Mouse (Mus musculus) right cerebral cortex, postnatal 25 days (tissue): ENCODE data around the gene Ddx52.

Experiments
- DNase-seq: peaks from one replicate; pipeline ENCODE4 v3.0.0; 2022

The Ddx52 gene

DNA sequence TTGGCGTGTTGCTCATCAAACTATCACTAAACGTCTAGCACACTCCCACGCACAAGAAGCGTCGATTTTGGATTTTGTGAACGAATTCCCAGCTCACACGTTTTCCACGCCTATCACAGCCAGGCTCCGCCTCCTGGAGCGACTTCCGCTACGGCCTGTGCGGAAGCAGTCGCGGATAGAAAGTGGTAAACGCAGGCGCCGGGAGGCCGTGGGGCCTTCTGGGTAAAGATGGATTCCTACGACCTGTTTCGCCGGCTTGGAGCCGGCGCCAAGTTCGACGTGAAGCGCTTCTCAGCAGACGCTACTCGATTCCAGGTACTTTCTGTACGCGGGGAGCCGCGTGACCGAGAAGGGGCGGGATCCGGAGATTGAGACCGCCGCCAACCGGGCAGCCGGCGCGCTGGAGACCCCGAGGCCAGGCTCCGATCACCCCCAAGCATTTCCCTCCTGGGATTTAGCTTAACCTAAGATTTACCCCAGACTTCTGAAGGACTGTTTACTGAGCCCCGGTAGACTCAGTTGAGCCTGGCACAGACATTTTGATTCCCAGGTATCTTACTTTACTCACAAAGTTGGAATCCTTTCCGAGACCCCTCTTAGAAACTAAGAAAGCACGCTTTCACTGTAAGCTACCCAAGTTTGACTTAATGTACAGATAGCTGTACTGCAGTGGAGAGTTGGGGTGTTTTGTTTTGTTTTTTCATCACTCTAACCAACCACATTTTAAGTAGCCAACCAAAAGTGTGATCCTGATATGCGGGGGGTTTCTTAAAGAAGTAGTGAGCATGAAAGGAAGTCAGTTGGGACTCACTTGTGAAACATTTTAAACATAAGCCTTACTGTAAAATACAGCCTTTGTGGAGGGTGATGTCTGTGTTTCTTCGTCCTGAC is at the start of gene Ddx52:
Ddx52 (plus strand) TSS at position 113 of the 891 bp plus-strand sequence.
- peak; percentile 89 for DNase-seq

DNA sequence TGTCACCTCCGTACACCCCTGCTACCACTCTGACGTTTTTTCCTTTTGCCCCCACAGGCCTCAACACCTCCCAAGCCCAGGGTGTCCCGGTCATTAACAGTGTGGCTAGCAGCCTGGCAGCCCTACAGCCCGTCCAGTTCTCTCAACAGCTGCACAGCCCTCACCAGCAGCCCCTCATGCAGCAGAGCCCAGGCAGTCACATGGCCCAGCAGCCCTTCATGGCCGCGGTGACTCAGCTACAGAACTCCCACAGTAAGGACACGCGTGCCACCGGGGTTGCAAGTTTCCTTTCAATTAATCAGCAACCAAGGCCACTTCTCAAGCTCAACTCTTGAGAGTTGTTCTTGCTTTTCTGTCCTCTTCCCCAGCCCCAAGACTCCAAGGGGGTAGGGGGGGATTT is 48.5 kb upstream of the Ddx52 start:
- no peak for DNase-seq

DNA sequence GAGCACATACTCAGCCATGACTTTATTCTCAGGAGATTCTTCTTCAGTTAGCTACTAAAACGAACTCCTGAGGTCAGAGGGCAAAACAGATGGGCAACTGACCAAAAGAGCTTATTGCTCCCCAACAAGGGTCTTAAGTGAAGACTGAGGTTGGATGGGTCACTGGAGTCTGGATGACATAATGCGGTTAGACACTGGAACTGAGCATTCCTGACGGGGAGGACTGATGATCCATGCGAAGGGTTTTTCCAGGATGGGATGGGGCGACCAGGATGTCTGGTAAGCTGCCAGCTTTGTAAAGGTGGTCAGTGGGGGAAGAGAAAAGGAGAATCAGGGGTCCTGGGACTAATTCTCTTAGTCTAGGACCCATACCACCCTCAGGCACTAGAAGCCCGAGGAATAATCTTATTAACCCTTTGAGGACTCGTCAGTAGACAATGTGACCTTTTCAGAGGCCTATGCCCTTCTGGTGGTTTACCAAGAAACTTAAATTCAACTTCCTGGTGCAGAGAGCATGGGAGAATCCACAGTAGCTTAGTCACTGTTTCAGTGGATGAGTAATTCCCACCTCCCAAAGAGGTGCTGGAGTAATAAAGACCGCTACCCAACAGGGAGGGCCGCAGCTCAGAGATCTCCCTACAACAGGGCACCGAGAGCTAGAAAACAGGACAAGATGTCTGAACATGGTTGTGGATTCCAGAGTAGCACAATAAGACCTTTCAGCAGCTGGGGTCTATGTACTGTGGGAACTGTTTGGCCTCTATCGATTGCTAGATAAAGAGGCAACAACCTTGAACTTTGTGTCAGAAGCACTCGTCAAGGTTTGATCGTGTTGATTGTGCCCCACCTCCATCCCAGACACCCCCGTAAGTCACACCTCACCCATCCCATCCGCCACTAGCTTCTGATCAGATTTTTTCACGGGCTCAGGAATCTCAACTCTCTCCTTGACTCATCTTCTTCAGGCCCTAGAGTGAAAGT is 45.1 kb upstream of the Ddx52 start:
- DNase-seq, result no peak

DNA sequence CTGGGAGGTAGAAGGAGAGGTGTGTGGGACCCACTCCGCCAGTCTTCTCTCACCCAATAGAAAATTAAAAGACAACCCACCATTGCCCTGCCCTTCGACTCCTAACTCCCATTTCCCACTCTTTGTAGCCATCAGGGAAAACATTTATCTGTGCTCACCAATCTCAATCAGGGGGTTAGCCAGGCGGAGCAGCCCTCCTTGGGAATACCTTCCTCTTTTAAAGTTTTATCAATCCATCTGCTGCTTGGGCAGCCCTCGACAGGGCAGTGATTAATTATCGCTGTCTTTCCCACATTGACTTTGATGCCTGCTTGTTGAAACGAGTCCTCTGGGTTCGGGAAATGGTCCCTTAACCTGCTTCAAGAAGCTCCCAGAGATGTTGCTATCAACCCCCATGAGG is 44.3 kb upstream of the Ddx52 start:
- DNase-seq, result no peak

DNA sequence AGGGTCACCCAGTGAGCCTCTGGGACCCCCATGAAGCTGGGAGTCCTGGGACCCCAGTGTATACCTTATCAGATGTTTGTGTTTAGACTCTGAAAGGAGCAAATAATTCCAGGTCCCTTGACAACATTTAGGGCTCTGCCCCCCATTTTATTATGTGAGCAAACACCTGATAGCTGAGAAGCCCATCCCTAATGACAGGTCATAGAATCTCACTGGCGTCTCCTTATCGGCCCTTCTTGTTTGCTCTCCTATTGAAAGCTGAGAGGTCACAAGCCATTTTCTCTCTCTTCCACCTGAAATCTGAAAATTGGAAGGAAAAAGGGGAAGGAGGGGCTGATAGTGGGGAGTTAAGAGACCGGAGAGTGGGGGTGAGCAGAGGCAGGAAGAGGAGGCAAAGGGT is 39.0 kb upstream of the Ddx52 start:
- DNase-seq, result no peak

DNA sequence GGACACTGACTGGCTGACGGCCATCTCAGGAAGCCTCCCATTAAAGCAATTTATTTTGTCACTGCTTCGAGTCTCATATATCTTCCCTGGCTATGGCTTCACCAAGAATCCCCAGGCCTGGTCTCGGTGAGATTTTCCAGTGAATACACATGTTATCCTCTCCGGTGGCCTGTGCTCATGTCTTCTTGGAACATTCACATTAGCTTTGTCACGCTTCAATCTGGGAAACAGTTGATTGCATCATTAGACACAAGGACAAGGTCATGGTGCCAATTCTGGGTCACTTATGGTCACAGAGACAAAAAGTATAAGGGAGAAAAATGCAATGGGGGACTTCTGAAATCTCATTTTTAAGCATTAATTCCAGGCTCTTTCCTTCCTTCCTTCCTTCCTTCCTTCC is 36.1 kb upstream of the Ddx52 start:
- DNase-seq, result no peak

DNA sequence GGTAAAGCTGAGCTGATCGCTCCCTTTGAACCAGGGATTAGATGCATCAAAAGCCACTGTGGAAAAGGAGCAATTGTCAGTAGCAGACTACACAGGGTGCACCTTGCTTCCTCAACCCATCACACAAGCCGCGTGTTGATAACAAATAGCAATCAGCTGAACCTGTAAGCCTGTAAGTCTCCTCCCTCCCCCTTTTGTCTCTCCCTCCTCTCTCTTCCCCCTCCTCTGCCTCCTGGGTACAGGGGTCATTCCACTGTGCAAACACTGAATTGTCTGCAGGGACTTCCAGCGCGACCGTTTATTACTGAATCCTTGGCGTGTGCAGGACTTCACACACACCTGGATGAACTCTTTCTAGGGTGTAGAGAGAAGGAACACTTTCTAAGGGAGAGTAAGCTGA is 33.5 kb upstream of the Ddx52 start:
- DNase-seq, result no peak

DNA sequence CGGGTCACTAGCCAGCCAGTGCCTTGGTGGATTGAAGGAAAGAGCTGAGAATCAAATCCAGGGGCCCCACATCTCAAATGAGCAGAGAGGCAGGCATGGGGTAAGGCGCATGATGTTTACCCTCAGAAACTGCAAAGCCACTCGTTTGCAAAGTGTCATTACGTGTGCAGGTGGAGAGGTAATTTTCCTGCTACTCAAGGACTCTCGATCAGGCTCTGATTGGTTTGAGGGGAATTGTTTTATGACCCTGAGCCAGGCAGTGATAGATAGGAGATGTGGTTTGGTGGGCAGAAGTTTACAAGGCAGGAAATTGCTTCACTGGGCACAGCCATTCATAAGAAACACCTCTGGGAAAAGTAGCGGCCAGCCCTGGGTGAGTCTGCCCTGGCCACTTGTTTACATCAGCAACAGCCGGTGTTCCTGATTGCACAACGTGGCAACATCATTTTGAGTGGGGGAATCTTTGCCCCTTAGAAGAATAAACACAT is 28.0 kb upstream of the Ddx52 start:
- DNase-seq, result no peak

DNA sequence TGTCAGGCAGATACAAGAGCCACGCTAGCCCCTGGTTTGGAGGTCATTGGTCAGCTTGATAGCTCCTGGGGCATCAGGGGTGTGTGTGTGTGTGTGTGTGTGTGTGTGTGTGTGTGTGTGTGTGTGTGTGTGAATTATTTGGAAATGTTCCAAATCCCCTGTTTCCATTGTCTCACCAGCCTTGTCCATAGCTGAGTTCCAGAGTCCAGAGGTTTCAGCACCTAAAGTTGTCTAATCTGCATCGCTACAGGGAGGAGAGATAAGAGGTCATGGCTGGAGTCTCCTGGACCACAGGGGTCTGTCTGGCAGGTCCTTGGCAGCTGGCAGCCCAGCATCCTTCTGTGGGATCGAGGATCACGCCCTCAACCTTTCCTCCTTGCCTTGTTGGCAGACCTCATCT is 27.4 kb upstream of the Ddx52 start:
- DNase-seq, result no peak

DNA sequence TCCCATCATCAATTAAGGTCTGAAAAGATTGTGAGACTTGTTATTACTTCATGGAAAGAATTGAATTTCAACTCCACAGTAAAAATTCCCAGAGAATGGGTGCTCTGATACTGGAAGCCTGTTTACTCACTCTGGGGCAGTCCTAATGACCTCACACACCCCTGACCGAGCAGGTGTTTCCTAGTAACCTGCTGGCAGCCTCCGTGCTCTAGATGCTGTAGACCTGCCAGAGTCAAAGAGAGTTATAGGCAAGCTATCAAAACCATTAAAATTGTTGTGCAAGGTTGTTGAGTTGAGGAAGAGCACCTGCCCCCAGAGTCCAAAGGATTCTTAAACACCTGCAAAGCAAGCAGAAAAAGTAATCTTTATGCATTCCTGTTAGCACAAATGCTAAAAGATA is 19.3 kb upstream of the Ddx52 start:
- DNase-seq, result no peak

DNA sequence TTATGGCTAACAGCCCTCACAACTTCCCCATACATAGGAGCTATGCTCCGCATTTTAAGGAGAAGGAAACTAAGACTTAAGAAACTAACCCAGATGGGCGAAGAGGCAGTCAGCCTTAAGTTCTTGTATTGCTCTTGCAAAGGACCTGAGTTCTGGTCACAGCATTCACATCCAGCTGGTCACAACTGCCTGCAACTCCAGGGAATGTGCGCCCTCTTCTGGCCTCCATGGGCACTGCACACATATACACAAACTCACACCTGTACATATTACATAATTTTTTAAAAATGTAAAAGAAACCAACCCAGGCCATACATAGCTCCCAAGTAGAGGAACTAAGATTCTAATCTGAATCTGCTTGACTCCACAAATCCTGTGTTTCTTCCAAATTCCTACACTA is 14.8 kb upstream of the Ddx52 start:
- DNase-seq, result no peak

DNA sequence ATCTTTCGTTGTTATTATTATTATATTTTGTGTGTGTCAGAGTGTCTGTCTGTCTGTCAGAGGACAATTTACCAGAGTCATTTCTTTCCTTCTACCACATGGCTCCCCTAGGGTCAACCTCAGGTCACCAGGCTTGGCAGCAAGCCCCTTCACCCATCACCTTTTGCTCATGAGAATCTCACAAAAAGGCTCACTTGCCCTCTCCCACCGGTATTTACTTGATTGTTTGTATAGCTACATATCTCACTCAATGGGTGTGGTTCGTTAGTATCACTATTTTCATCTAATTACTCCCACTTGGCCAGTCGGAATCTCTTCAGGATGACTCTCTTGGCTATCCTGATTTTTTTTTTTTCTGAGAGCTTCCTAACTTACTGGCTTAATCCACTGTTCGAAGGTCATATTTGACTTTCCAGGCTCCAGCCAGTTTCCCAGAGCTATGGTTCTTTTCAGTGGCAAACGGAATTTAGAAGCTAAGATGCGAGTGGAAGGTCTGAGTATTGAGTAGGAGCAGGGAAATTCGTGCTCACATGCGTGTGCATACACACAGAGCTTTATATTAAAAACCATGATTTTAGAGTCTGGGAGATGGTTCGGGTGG is 9.3 kb upstream of the Ddx52 start:
- no peak for DNase-seq

DNA sequence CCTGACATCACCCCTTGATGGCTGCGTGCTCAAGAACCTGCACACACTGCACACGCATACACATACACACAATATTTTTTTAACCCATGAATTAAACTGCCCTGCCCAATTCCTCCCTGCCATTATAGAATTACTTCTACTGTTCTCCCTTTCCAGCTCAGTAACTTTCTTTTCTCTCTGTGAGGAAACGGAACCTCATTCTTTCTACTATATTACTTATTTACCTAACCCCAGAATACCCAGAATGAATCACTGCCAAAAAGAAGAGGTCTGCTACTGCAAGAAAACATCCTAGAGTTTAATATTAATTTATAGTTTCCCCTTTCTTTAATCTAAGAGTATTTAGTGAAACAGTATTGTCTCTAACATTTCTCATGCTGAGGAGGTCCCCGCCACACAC is 8.5 kb upstream of the Ddx52 start:
- no peak for DNase-seq

DNA sequence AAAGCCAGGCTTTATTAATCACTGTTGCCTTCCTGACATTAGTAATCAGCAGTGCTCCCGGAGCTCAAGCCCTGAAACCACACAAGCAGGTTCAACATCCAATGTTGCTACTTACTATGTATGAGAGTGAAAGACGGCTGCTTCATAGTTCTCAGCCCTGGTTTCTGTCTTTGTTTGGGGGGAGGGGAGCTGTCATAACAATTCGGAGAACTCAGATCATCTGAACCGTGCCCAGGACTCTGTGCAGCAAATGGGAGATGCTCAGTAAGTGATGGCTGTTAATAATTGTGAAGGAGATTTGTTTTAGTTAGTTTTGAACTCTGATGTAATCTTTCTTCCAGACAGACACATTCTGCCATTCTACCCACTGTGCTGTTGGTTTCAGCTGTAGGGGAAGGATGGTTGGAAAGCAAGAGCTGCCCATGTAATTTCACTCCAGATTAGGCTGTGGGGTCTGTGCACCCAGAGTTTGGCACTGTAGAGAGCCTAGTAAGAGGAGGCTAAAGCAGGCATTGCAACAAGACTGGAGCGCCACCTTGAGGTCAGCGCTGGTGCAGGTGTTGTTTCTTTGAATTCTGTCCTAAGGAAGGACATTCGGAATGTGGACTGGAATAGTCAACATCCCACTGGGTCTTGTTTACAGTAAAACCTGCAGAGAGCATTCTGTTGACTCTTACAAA is 5.7 kb upstream of the Ddx52 start:
- peak; percentile 58 for DNase-seq

DNA sequence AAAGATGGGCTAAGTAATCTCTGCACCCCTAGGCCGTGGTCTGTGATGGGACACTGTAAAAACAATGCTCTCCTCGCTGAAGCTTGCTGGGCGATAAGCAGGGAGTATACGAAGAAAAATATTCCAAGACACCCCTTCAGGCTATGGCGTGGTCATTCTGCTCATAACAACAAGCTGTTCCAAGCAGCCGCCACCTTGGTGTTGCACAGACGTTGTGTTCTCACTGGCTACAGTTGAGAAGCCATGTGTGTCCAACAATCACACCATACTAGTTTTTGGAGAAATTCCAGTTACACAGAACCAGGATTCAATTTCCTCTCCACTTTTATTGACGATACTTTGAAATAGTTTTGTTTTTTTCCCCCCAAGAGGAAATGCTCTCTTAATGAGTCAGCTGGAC is 3.3 kb upstream of the Ddx52 start:
- no peak for DNase-seq

DNA sequence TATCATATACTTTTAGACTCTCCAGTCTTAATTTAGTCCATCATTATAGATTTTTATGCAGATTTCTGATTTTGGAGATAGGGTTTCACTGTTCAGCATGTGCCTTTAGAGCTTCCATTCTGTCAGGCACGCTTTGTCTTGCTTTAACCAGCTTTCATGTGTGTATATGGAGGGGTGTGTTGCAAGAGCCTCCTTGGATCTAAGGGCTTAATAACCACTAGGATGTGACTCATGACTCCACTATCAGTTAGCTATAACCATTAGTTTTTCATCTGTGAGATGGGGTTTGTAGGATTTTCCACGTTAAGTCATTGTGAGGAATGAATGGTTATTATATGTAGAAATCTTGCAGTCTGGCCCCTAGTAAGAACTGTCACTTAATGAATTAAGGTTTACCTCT is 15.0 kb downstream of the Ddx52 start:
- no peak for DNase-seq

DNA sequence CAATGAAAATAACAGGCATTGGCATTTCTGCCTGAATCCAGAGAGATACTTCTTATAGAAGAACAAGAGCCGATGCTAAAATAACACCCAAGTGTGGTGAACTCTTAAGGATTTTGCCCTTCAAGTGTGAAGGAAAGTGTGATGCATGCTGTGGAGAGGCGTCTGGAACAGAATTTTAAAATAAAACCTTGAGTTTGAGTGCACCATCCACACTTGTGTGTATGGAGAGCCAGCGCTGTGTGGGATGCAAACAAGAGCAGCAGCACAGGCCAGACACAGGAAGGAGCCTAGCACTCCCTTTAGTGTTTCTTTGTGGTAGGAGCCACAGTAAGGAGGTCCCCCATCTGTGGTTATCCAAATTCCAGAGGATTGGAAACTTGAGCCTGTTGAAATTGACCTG is 20.1 kb downstream of the Ddx52 start:
- no peak for DNase-seq

DNA sequence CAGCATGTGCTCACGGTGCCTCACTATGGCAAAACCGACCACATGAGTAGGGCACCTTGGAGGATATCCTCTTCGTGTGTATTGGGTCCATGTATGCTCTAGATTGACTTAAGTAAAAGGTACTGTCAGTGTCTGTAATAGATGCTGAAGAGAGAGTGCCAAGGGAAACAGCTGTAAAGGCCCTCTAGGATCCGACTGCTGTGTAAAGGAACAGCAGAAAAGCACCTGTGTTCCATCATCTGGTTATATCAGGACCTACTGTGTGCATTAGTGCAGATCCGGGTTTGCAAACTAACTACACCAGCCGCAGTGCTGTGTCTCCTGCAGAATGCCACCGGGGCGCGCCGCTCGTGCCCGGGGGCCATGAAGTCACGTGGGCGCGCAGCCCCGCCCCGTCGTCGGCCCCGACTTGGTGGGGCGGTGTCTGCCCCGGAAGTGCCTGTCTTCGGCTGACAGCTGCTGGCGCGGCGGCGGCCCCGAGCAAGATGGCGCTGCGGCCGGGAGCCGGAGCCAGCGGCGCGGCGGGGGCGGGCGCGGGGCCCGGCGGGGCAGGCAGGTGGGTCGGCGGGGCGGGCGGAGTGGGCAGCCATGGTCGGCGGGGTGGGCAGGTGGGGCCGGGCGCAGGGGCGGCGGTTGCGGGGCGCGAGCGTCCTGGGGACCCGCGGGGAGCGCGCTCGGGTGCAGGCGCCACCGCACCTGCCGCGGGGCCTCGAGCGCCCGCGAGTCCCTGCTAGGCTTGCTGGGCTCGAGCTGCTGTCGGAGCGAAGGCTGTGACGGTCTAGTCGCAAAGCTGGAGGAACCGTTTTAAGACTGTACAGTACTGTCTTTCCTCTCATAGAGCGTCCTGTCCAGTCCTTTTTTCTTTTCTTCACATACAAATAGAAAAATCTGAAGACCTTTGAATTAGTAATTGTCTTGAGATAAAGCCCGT is 22.4 kb downstream of the Ddx52 start, which contains the start of gene Synrg:
Synrg (plus strand) TSS at position 438 of the 931 bp plus-strand sequence.
- DNase-seq, result peak; percentile 91

DNA sequence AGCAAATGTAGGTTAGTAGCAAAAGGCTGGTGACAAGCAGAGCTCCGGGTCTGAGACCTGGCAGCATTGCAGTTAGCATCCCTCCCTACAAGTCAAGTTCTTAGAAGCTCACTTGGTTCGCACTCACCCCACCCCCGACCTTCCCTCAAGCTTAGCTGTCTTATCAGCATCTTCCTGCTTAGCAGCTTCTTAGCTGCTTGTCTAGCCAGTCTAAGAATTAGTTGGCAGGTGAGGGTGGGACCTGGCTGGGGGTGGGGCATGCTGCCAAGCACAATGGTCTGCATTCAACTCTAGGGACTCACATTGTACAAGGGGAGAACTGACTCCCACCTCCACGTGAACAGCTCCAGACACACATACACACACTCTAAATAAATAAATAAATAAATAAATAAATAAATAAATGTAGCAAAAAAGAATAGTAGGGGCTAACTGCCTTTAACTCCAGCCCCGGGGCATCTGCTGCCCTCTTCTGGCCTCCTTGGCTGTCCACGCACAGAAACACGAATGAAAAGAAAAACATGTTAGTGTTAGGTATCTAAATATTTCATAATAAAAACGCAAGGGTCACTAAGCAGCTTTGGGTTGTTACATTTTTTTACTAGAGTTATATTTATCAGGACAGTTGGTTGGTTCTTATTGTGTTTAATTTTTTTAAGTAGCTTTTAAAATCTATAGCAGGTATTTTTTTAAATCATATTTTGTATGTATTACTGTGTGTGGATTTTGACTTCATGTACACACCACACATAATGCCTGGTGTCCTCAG is 25.8 kb downstream of the Ddx52 start:
- no peak for DNase-seq

DNA sequence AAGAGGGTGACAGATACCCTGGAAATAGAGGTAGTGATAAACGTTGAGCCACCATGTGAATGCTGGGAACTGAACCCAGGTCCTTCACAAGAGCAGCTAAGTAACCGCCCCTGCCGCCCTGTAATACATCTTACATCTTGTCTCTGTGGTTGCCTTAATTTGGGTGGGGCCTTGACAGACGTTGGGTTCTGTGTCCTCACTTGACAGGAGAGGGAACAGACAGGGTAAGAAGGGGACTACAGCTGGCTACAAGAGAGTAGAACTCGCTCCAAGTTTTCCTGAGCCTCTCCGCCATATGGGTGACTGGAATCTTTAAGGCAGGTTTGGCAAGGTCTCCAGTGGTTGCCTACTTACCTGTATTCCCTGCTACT is 26.3 kb downstream of the Ddx52 start:
- DNase-seq, result no peak

DNA sequence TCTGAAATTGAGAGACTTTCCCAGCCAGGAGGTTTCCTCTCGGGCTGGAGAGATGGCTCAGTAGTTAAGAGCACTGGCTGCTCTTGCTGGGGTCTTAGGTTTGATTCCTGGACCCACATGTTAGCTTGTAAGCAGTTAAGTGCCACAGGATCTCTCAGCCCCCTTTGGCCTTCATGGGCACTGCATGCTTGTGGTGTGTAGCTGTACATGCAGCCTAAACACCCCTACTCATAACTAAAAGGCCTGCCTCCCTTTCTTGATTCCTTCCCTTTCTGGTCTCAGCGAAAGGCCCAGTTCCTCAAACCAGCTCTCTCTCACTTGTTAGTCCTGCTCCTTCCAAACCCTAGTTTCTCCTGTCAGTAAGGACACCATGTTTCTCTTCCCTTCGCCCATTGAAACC is 27.2 kb downstream of the Ddx52 start:
- DNase-seq, result no peak
